17 mouse cellular contexts compared by ENCODE assay signal in the genomic region with DNA sequence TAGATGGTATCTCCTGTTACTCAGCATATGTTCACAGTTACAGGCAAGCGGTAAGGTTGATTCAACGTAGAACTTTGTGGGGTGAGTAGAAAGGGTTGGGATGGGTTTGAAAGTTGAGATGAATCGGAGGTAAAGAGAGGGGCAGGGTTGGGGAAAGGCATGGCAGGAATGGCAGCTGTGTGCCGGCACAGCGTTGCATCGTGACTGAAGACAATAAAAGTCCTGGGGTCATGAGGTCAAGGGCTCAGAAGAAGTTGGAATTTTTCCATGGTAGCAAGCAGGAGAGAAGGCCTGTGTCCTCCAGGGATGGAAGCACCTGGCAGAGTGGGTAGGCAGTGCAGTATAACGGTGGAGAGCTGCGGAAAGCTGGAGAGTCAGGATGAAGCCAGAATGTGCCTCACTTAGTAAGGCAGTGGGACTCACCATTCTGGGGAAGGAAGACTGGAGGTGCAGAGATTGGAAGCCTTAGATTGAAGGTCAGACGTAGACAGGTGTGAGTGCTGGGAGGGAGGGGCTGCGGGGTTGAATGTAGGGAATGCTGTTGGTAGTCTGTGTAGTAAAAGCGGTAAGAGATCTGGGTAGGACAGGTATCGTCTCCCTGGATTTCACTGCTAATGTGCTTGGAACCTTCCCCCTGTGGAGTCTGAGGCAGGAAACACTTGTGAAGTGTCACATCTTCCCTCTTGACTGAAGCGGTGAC.
"Had no signal": no experiment of that assay in that cellular context is flagged by ENCODE, and none has a peak within 500 bp of the region (broad histone marks: within the 10 kb centered on the region; RNA-seq: fewer than 3 reads in every experiment).

No protein-coding gene starts in this region.

- H3K4me1 ChIP-seq: lung, embryonic 15.5 days; midbrain, embryonic 12.5 days; neural tube, embryonic 13.5 days; neural tube, embryonic 15.5 days; stomach, embryonic 15.5 days had no signal

- DNase-seq: lung, adult 2 months; lung, postnatal 4 days; midbrain, embryonic 14.5 days; right cerebral cortex, postnatal 14 days; thymus, adult 2 months; thymus, postnatal 25 days; thymus, postnatal 4 days had no signal

- H3K36me3 ChIP-seq: stomach, embryonic 15.5 days had no signal

- H3K27ac ChIP-seq: lung, embryonic 15.5 days; midbrain, embryonic 10.5 days; midbrain, embryonic 12.5 days; neural tube, embryonic 13.5 days; neural tube, embryonic 15.5 days; stomach, embryonic 15.5 days; stomach, postnatal 0 days had no signal

- H3K9ac ChIP-seq: lung, embryonic 15.5 days; midbrain, embryonic 12.5 days; neural tube, embryonic 13.5 days; neural tube, embryonic 15.5 days; stomach, embryonic 15.5 days had no signal

- ATAC-seq: lung, postnatal 0 days; midbrain, embryonic 16.5 days had no signal

- H3K27me3 ChIP-seq: lung, embryonic 15.5 days; midbrain, embryonic 12.5 days; neural tube, embryonic 13.5 days; neural tube, embryonic 15.5 days; stomach, embryonic 15.5 days had no signal

- H3K4me2 ChIP-seq: lung, embryonic 15.5 days; midbrain, embryonic 12.5 days; neural tube, embryonic 13.5 days; neural tube, embryonic 15.5 days; stomach, embryonic 15.5 days had no signal

- H3K4me3 ChIP-seq: lung, embryonic 15.5 days; midbrain, embryonic 10.5 days; midbrain, embryonic 12.5 days; myocyte; neural tube, embryonic 13.5 days; neural tube, embryonic 15.5 days; stomach, embryonic 15.5 days had no signal

- H3K9me3 ChIP-seq: lung, embryonic 15.5 days; midbrain, embryonic 10.5 days; midbrain, embryonic 12.5 days; neural tube, embryonic 13.5 days; neural tube, embryonic 15.5 days; stomach, embryonic 15.5 days had no signal
